Mouse (Mus musculus) lung, adult 18-20 months (tissue): ENCODE results near the gene Gm42669.
A peak's percentile ranks its signal among the peaks of the same experiment; 100 is the strongest.

Experiments used
- DNase-seq, 2 experiments: peaks; one replicate each; pipeline ENCODE4 v3.0.0; 2022; ENCODE audit warnings: mixed read lengths in 2 of 2

The Gm42669 gene

GRCm38 (mm10) chr5:107521897-107522296 lies 14.5 kb downstream of the Gm42669 start:
- peak in 1 of 2 experiments; percentile 5 for DNase-seq

DNA sequence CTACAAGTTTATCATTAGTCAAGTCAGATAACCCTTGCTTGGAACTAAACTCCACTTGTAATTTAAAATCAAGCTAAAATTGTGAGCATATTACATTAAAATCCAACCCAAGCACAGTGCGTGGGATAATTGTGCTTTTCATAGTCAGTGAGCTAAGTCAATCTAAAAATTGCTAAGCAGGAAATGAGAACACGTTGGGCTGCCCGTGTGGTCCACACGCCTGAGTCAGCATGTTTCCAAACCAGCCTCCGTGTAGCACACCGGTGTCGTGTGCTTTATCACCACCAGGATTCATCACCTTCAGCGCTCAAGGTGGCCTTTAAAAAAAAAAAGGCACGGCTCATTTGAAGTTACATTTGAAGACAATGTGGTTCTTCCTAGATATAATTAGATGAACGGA lies 16.9 kb downstream of the Gm42669 start:
- no peak for DNase-seq

DNA sequence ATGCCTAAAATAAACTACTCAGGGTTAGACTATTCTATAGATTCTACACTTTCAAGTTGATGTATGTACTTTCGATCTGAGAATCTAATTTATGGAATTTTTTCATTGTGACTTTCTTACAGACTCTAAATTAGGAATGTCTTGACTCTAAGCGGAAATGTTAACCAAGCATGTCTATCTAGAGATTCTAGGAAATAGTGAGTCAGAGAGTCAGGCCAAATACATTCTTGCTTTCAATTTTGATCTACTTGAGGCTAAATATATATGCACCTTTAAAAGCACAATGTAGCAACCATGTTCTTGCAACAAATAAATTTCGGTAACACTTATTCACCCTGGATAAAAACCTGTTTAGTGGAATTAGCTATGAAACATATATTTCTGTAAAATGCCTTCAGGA lies 21.4 kb downstream of the Gm42669 start:
- DNase-seq: no peak

GRCm38 (mm10) chr5:107533590-107533989 lies 26.2 kb downstream of the Gm42669 start:
- DNase-seq: no peak

DNA sequence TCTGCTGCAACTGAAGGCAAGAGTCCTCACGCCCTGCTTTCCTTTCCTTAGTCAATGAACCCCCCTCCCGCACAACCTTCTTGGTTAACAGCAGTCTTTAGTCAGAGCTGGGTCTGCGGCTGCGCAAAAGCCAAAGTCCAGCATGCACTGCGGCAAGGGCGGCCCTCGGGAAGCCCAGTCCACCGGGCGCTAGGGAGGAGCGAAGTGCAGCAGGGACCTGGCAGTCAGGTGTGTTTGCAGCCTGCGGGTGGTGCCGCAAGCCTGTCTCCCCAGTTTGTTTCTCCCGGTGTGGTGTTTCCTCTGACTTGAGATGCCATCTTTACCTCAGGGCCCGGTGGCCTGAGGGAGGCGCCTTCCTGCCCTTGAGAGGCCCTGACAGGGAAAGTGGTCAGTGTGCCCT lies 27.2 kb downstream of the Gm42669 start, which contains the start of gene 1700028K03Rik:
TSS of gene 1700028K03Rik (plus strand) at position 129 of the 400 bp plus-strand sequence.
- DNase-seq: no peak

DNA sequence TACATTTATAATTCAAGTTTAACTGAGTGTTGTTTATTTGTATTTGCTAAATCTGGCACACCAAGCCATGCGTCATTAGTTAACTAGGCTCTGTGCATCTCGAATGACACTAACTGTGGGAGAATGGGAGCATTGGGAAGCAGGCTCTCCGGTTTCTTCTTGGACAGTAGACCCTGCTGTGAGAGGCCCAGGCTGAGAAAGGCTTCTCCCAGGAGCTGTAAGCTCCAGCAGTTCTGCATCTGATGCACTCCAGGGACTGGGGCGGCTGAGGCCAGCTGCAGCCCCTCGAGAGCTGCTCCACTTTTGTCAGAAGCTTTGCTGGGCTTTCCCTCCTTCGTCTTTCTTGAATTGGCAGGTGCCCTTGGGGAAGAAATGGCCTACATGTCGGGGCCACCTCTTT lies 34.3 kb downstream of the Gm42669 start:
- no peak for DNase-seq

DNA sequence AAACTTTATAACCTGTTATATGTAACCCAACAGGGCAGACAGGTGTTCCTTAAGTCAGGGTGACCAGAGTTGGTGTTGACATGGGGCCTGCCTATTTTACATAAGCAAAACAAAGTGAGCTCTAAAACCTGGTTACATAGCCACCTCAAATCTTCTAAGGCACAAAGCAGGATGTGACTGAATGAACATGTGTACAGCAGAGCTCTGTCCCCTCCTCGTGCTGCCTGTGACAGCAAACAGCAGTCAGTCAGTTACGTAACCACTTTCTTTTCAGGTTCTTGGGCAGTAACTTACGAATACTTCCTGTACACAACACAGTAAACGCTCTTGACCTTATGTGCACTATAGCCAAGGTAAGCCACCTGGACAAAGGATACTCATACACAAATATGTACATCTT lies 38.5 kb downstream of the Gm42669 start:
- peak in 1 of 2 experiments; percentile 18 for DNase-seq

DNA sequence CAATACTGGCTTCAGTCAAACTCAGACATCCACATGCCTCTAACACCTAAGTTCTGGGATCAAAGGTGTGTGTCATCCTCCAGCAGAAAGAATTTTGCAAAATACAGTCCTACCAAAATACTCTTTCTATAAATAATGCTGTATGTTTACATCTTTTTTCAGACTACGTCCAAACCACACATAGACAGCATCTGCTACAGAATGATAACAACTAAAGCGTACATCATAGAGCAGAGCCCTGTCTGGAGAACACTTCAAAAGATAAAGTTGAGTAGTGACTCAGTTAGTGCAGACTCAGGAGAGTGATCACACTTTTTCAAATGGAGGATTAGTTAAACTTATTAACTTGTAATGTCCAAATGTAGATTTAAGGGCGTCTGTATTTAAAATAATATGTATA lies 40.5 kb downstream of the Gm42669 start:
- no peak for DNase-seq

DNA sequence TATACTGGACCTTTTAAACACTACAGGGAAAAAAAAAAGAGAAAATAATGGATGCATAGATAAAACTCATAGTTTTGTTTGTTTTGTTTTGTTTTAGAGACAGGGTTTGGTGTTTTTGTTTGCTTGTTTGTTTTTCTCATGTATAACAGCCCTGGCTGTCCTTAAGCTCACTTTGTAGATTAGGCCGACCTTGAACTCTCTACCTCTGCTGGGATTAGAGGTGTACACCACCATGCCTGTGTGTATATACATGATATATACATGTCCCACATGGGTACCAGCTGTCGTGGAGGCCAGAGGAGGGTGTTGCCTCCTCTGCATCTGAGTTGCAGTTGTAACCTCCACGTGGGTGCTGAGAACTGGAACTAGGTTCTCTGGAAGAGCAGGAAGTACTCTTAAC lies 41.0 kb downstream of the Gm42669 start:
- no peak for DNase-seq

DNA sequence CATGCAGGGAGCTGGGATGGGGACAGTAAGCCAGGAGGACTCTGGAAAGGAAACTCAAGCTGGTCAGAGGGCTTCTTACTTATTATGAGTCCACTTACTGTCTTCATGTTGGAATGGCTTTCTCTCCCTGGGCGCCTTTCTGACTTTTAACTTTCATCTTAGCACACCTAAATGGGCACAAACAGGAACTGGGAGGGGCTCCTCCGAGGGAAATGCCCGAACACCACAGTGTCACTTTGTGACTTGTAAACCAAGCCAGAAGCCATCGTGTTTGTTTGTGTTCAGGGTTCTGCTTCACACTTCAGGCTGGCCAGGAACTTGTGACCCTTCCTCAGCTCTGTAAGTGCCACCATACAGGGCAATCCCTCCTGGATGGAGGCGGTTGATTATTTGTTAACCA lies 46.9 kb downstream of the Gm42669 start:
- DNase-seq: no peak

GRCm38 (mm10) chr5:107556969-107557368 lies 49.5 kb downstream of the Gm42669 start:
- DNase-seq: no peak

GRCm38 (mm10) chr5:107569148-107569547 lies 61.7 kb downstream of the Gm42669 start:
- no peak for DNase-seq

GRCm38 (mm10) chr5:107597301-107598077 lies 90.1 kb downstream of the Gm42669 start, which contains the start of the genes Rpap2 and Glmn:
Rpap2 (plus strand) TSS chr5:107597373.
Glmn (minus strand) TSS chr5:107597888.
- peak; percentile 89 for DNase-seq

- no peak for DNase-seq
Measured at GRCm38 (mm10) chr5:107598380-107598779, 91.0 kb downstream of the Gm42669 start.

- DNase-seq: peak; percentile 42 to 57
Measured at GRCm38 (mm10) chr5:107611224-107611623, 103.8 kb downstream of the Gm42669 start.

GRCm38 (mm10) chr5:107617986-107618385 lies 110.6 kb downstream of the Gm42669 start:
- DNase-seq: no peak

GRCm38 (mm10) chr5:107621327-107621726 lies 113.9 kb downstream of the Gm42669 start:
- DNase-seq: no peak
